Mouse (Mus musculus) embryo, embryonic 10 days (tissue): ENCODE measurements around the gene Rpgrip1.
A peak's percentile ranks its signal among the peaks of the same experiment; 100 is the strongest.
"Not testable (repeated sequence)": the region's sequence is repeated elsewhere in the genome, so short reads cannot be mapped to it uniquely, and the experiment has no call there.

Experiments
- DNase-seq: peaks from one replicate; pipeline ENCODE4 v3.0.0-alpha.2; 2015; ENCODE audit warnings: low spot score

Gene Rpgrip1

GRCm38 (mm10) chr14:52110346-52110745 is at the start of gene Rpgrip1:
Rpgrip1 (plus strand) TSS chr14:52110704.
- no peak for DNase-seq

DNA sequence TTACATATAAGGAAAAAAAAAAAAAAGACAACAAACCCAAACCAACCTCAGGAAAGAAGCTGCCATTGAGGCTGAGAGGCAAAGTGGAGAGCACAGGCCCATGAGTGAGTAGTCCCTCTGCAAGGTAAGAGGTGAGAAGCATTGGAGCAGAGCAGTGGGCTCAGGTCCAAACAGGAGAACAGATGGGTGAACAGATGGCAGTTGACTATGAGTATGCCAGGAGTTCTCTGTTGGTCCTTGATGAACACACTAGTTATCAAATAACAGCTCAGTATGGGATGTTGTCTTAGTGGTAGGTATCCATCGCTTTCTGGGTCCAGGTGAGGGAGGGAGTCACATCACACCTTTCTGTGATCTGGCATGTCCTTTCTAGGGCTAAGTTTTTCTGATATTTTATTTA is 49.7 kb upstream of the Rpgrip1 start:
- DNase-seq, result no peak

- DNase-seq, result no peak
Measured at GRCm38 (mm10) chr14:52061798-52062197, 48.7 kb upstream of the Rpgrip1 start.

DNA sequence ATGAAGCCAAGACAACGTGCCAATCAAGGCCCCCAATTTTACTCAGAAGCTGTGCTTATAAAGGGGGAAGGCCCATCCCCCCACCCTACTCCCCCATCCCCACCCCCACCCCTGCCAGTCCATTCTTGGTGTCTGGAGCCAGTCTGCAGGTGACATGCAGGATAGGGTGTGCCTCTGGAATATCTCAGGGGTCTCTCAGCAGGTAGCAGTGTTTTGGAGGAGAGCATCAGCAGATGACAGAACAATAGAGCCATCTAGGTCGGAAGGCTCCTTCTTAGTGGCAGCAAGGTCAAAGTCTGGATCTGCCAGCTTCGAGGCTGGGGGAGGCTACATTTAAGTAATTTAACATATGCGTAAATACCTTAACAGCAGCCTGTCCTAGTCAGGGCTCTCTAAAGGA is 44.4 kb upstream of the Rpgrip1 start:
- no peak for DNase-seq

DNA sequence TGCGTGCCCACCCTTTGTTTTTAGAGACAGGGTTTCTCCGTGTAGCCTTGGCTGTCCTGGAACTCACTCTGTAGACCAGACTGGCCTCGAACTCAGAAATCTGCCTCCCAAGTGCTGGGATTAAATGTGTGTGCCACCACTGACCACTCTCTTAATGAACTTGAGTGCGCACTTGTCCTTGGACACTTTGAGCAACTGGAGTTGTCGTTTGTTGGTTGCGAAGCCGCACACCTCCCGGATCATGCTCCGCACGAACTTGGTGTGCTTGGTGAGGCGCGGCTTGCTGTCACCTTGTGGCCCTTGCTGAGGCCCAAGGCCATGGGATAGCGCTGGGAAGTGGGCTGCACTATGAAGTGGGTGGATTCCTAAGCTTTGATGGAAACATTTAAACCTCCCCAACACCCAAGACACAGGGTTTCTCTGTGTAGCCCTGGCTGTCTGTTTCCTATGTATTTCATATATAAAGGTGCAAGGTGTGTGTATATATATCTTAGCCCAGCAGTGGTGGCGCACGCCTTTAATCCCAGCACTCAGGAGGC is 38.8 kb upstream of the Rpgrip1 start:
- no peak for DNase-seq

GRCm38 (mm10) chr14:52083083-52083482 is 27.4 kb upstream of the Rpgrip1 start:
- DNase-seq, result no peak

DNA sequence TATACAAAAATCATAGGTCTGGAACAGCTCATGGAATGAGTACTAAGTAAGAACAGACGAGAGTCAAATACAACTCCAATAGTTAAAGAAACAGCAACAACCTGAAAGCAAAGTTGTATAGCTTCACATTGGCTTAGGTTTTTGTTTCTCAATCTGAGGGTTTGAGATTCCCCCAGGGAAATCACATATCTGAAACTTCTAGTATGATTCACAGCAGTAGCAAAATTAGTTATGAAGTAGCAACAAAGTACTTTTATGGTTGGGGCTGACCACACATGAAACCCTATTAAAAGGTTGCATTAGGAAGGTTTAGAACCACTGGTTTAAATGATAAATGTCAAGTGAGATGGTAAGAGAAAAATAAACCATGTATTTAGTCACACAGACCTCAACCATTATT is 16.0 kb upstream of the Rpgrip1 start:
- no peak for DNase-seq

DNA sequence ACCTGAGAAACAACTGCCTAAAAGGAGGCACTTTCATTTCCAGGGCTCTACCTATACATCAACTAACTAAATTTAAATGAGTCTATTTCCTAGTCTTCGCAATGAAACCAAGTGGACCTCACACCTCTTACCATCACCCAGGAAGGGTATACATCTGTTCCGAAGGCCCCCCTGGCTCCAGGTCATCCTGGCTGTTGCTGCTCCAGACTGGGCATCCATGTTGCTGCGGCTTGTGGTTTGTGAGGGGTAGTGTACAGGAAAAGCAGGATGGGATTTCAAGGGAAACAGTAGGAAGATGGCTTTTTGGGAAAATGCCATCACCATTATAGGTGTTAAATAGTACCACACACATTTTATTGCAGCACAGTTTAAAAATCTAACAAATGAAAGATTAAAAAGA is 13.3 kb upstream of the Rpgrip1 start:
- DNase-seq, result not testable (repeated sequence)

DNA sequence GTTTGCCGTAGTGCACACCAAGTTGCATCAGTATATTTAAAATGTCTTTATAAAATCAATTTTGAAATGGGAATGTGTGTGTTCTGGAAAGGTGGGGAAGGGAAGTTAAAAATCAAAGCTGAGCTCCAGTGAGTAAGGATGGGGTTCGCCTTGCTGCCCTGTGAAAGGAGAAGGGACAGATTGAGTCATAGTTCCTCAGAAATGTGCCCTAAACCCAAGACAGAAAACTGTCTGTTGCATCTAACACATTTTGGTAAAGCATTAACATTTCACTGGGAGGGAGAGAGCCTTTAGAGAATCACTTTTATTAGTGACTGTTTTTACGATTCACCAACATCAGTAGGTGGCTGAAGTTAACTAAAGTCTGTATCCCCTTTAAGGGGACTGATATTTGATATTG is 12.1 kb upstream of the Rpgrip1 start:
- not testable (repeated sequence) for DNase-seq

- DNase-seq, result no peak
Measured at GRCm38 (mm10) chr14:52099563-52099962, 10.9 kb upstream of the Rpgrip1 start.

DNA sequence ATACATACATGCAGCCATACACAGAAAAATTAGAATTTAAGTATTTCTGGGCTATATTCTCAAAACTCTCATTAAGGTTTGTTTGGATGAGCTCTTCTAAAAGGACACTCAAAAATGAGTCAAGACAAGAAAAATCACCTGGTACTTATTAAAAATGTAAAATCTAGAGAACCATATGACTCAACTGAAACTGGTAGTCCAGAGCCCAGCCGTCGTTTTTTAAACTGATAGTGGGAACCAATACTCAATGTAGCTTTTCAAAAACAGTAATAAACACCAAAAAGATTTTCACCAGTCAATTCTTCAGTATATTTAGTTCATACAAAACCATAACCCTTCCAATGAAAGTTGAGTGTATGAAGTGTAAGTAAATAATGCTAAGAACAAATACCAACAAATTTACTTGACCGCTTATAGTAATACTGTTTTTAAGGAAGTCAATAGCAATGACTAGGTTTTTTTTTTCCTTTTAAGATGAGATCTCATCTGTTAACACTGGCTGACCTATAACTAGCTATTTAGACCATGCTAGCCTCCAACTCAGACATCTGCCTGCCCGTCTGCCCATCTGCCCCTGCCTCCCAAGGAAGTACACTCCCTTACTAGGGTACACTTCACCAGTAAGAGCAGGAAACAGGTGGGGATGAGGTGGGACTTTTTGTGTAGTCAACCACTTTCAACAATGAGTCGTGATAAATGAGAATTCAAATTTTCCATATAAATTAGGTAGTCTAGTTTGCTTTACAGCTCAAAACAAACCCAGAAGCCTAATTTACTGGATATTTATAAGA is 10.1 kb upstream of the Rpgrip1 start:
- DNase-seq, result no peak

- DNase-seq, result no peak
Measured at GRCm38 (mm10) chr14:52101285-52102157, 9.0 kb upstream of the Rpgrip1 start.

DNA sequence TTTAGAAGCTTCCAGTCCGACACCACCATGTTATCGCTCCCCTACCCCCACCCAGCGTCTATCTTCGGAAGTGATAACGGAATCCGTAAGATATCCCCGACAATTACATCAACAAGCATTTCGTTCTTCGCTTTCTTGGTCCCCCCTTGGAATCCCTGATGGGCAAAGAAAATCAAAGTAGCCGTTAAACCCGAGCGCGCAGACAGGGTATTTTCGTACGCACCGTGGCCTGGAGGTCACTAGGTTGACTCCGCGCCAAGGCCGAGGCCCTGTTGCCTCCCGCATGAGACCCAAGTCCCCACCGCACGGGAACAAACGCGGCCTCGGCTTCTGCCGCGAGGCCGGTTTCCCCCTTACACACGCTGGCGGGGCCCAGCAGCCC is 7.0 kb upstream of the Rpgrip1 start:
- peak; percentile 11 for DNase-seq

GRCm38 (mm10) chr14:52103856-52104676 is 6.4 kb upstream of the Rpgrip1 start, which contains the start of gene Hnrnpc:
Hnrnpc (minus strand) TSS chr14:52104028.
- peak; percentile 100 for DNase-seq

GRCm38 (mm10) chr14:52104677-52105285 is 5.7 kb upstream of the Rpgrip1 start:
- DNase-seq, result no peak

GRCm38 (mm10) chr14:52105308-52105707 is 5.2 kb upstream of the Rpgrip1 start:
- no peak for DNase-seq

- no peak for DNase-seq
Measured at GRCm38 (mm10) chr14:52106741-52107140, 3.8 kb upstream of the Rpgrip1 start.

DNA sequence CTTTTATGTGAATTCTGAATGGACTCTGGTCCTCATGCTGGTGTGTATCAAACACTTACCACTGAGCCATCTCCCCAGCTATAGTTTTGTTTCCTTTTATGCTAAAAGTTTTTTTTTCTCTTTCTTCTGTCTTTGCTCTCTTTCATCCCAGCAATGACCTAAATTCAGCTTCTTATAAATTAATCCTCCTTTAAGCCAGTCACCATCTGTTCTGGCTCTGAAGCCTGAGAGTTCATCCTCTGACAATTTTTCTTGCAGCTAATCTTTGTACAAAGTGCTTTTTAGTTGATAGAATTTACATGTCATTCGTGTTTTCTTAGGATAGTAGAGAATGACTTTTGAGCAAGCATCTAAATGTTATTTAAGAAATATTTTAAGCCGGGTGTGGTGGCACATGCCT is 2.5 kb upstream of the Rpgrip1 start:
- no peak for DNase-seq

GRCm38 (mm10) chr14:52114101-52114500 is 3.6 kb downstream of the Rpgrip1 start:
- DNase-seq, result no peak

GRCm38 (mm10) chr14:52117241-52117640 is 6.7 kb downstream of the Rpgrip1 start:
- no peak for DNase-seq

DNA sequence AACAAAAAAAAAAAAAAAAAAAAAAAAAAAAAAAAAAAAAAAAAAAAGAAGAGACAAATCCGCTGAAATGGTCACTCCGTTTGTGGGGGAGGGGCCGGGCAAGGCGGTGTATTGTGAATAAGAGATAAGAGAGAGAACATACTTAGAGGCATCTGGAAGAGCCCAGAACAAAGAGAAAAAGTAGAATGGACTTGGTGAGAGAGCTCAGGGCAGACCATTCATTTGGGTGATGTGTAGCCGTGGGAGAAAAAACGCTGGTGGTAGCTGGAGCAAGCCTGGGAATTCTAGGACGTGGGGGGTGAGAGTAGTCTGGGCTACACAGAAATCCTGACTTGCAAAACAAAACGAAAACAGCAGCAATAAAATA is 7.9 kb downstream of the Rpgrip1 start:
- peak; percentile 32 for DNase-seq
